Mouse (Mus musculus) liver, embryonic 14.5 days (tissue): ENCODE results near the gene Ndufb7. TPM values are rescaled to one million over a fixed set of nuclear protein-coding genes. Genes with fewer than 3 reads are reported as not detected.

ENCODE experiments used
- ATAC-seq: fragments of 200-750 bp; cut with Nextera tagmentation; 2 replicates; pipeline ENCODE4 v1.8.0; 2017; ENCODE audit warnings: moderate number of reproducible peaks, mild to moderate bottlenecking, moderate library complexity; ENCODE audit not compliant: insufficient read depth
- DNase-seq, 3 experiments: peaks; one replicate each; pipeline ENCODE4 v3.0.0-alpha.2; 2012 to 2013; ENCODE audit warnings: low read depth in 3 of 3, low spot score in 3 of 3
- H3K27ac ChIP-seq: fragments of 300-500 bp; sonication (generic); 2 replicates; pipeline ENCODE4 v1.5.1; 2014; ENCODE audit warnings: moderate library complexity, mild to moderate bottlenecking, control low read depth, inconsistent platforms
- H3K27me3 ChIP-seq: fragments of 300-500 bp; sonication (generic); 2 replicates; pipeline ENCODE4 v1.6.1; 2014; ENCODE audit warnings: mild to moderate bottlenecking, low read length, moderate library complexity; ENCODE audit not compliant: control insufficient read depth, insufficient read depth
- H3K36me3 ChIP-seq: fragments of 300-500 bp; sonication (generic); replicated peaks from 2 replicates; pipeline ENCODE4 v1.6.1; 2014; ENCODE audit warnings: low read depth; ENCODE audit not compliant: control insufficient read depth, insufficient read depth
- H3K4me1 ChIP-seq, 2 experiments: fragments of 200-500 bp in 1 of 2; fragments of 300-500 bp in 1 of 2; sonication (generic) in 1 of 2; replicated peaks; 2 replicates each; pipeline ENCODE4 v1.6.1; 2012 to 2014; ENCODE audit warnings: antibody characterized with exemption in 1 of 2, inconsistent platforms in 1 of 2, low read length in 1 of 2; ENCODE audit not compliant: control insufficient read depth in 2 of 2, insufficient read depth in 2 of 2
- H3K4me2 ChIP-seq: fragments of 300-500 bp; sonication (generic); 2 replicates; pipeline ENCODE4 v1.6.1; 2014; ENCODE audit warnings: low read depth, mild to moderate bottlenecking, control low read depth, moderate library complexity
- H3K4me3 ChIP-seq, 2 experiments: fragments of 200-500 bp in 1 of 2; fragments of 300-500 bp in 1 of 2; sonication (generic) in 1 of 2; 2 replicates each; pipeline ENCODE4 v1.5.1; 2012 to 2014; ENCODE audit warnings: low read depth in 2 of 2, low read length in 2 of 2, mild to moderate bottlenecking in 2 of 2, control low read depth in 1 of 2, inconsistent platforms in 1 of 2, moderate library complexity in 1 of 2; ENCODE audit not compliant: insufficient read depth in 1 of 2
- H3K9ac ChIP-seq: fragments of 300-500 bp; sonication (generic); replicated peaks from 2 replicates; pipeline ENCODE4 v1.6.1; 2014; ENCODE audit warnings: mild to moderate bottlenecking, control low read depth, moderate library complexity
- H3K9me3 ChIP-seq: fragments of 300-500 bp; sonication (generic); 2 replicates; pipeline ENCODE4 v1.6.1; 2016; ENCODE audit warnings: low read length, mixed read lengths; ENCODE audit not compliant: control insufficient read depth
- CTCF ChIP-seq: IDR thresholded peaks from 2 replicates; pipeline ENCODE4 v1.5.1; 2016; ENCODE audit warnings: antibody characterized with exemption, low read depth, control low read depth
- EP300 ChIP-seq: IDR thresholded peaks from 2 replicates; pipeline ENCODE4 v1.6.1; 2016; ENCODE audit warnings: antibody characterized with exemption, low read depth
- WGBS: fragments of 180-500 bp; shearing (Covaris S2); extraction: QIAGEN DNeasy Blood & Tissue Kit; methylation state at CpG from one replicate; pipeline ENCODE4 v1.1.7; 2014; ENCODE audit not compliant: insufficient replicate concordance; 5-methylcytosine and 5-hydroxymethylcytosine counted together
- polyA plus RNA-seq, 2 experiments: library from polyadenylated mRNA; depleted of rRNA in 1 of 2; stranded (reverse) in 1 of 2; unstranded in 1 of 2; fragments of >200 nt; fragmentation: Nextera tagmentation in 1 of 2; extraction: Ambion mirVana in 1 of 2; gene quantifications; 2 replicates each; pipeline versions ENCODE4 v1.2.1 to v1.2.3; 2012 to 2014

Ndufb7 gene
- polyA plus RNA-seq, 2 experiments, result 197 to 290 TPM

DNA sequence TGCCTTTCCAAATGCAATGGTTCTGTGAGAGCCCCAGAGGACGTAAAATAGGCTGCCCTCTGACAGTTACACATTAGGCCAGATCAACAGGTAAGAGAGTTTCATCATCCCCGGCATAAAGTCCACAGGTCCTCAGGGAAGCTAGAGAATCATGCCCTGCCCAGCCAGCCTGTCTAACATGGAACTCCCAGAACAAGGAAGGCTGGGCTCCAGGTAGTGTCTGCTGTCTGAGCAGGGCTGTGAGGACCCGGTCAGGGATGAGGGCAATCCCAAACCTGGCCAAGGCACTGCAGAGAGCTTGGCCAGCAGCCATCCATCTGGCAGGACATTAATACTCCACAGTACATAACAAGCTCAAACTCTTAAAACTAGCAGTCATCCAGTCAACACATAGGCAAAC is 18.9 kb downstream of the Ndufb7 start:
- Histone ChIP-seq H3K27ac (no peak overlapping the region), H3K4me3 (no peak overlapping the region), H3K4me2 (no peak overlapping the region), H3K9ac (no peak overlapping the region), H3K27me3 (no peaks in the 10 kb centered on the region), H3K4me1 (no peaks in the 10 kb centered on the region), H3K36me3 (peaks cover 2% of the 10 kb centered on the region), H3K9me3 (no peaks in the 10 kb centered on the region)
- TF ChIP-seq EP300 (no peak), CTCF (no peak)
- DNase-seq, result no peak
- 79% methylated on average over 3 of the region's 3 CpGs for WGBS
- ATAC-seq, result 0 out of 2 replicates have a peak, but pooled peaks have one; percentile 23

DNA sequence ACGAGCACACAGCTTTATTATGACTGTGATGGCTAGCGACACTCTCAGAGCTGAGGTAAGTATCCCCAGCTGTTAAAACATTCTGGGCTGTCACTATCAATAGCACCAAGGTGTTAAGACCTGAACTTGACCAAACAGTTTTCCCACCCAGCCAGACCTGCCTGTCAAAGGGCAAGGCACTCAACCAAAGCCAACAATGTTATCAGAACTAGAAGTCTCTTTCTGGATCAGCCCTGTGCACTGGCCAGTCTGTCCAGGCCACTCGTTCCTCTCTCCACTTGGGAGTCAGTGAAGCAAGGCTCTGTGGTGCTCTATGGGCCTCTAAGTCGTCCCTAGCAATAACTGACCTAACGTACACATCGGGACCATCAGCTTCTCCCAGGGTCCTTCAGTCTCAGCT is 21.2 kb downstream of the Ndufb7 start:
- Histone ChIP-seq H3K4me3 (no peak overlapping the region), H3K27me3 (no peaks in the 10 kb centered on the region), H3K36me3 (peaks cover 2% of the 10 kb centered on the region), H3K27ac (no peak overlapping the region), H3K4me1 (0 out of 4 replicates have a peak, but pooled peaks cover 2% of the 10 kb centered on the region in 2 experiments), H3K9ac (no peak overlapping the region), H3K4me2 (no peak overlapping the region), H3K9me3 (no peaks in the 10 kb centered on the region)
- TF ChIP-seq EP300 (no peak), CTCF (no peak)
- DNase-seq (no peak), ATAC-seq (no peak)
- WGBS, result 82% methylated on average over 6 of the region's 6 CpGs

DNA sequence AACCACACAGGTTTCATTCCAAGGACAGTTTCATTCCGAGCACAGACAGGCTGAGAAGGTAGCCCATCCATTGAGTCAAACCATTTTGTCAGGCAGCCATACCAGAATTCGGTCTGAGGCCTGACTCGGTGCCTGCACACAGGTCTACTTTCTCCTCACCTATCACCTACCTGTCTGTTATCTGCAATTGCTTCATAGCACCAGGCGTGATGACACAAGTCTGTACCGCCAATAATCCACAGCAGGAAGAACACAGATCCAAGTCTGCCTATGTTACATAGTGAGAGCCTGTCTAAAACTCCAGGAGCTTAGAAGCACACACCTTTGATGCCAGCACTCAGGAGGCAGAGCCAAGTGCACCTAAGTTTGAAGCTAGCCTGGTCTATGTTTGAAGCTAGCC is 22.4 kb downstream of the Ndufb7 start:
- Histone ChIP-seq H3K9me3 (no peaks in the 10 kb centered on the region), H3K27ac (no peak overlapping the region), H3K36me3 (peaks cover 2% of the 10 kb centered on the region), H3K4me3 (no peak overlapping the region), H3K27me3 (no peaks in the 10 kb centered on the region), H3K4me2 (no peak overlapping the region), H3K4me1 (peaks cover 5 to 7% of the 10 kb centered on the region in 2 experiments; a peak in 1 of 4 replicates), H3K9ac (no peak overlapping the region)
- DNase-seq, result no peak
- no peak for TF ChIP-seq CTCF
- TF ChIP-seq EP300, result no peak
- 77% methylated on average over 5 of the region's 5 CpGs for WGBS
- no peak for ATAC-seq

DNA sequence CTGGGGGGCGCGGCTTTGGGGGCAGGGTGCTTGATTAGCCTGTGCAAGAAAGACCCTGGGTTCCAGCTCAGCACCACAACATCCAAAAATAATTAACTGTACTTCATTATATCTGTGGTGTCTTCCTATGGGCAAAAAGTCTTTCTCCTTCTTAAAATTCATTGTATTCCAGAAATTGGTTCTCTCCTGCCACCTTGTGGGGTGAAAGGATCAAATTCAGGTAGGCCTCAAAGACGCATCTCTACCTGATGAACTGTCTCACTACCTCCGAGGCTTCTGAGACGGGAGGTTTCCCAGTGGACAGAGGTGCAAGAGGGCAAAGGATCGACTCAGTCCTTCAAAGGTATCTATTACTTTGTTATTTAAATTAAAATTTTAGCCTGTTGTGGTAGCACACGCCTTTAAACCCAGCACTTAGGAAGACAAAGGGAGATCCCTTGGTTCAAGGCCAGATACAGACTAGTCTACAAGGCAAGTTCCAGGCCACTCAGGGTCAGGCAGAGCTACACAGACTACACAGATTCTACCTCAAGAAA is 24.1 kb downstream of the Ndufb7 start:
- Histone ChIP-seq H3K4me1 (peaks cover 9 to 10% of the 10 kb centered on the region in 2 experiments; a peak in 3 of 4 replicates), H3K4me3 (no peak overlapping the region), H3K27ac (no peak overlapping the region), H3K4me2 (no peak overlapping the region), H3K27me3 (no peaks in the 10 kb centered on the region), H3K9me3 (no peaks in the 10 kb centered on the region), H3K36me3 (no peaks in the 10 kb centered on the region; the same call in 1 of the 2 replicates), H3K9ac (no peak overlapping the region)
- no peak for ATAC-seq
- WGBS, result 74% methylated on average over 7 of the region's 7 CpGs
- TF ChIP-seq EP300, result no peak
- TF ChIP-seq CTCF, result 0 out of 2 replicates have a peak, but pooled peaks have one; percentile 22
- DNase-seq, result no peak

DNA sequence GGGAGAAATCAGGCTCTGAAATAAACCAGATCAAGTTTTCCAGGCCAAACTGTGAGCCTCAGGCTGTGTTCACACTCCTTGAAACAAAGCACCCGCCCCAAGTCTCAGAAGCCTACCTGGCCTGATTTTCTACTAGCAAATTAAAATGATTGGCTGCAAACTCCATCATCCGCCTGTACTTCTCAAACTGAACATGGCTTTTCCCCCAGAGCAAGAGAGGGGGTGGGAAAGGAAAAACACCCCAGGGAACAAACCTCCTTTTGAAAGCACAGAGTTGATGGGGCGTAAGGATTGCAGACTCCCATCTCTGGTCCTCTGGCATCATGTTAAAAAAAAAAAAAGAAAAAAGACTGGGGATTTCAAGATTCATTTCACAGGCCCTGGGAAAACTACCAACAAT is 26.2 kb downstream of the Ndufb7 start:
- H3K9me3 ChIP-seq, result no peaks in the 10 kb centered on the region
- no peaks in the 10 kb centered on the region for H3K27me3 ChIP-seq
- WGBS, result 84% methylated on average over 3 of the region's 3 CpGs
- TF ChIP-seq CTCF (no peak), EP300 (no peak)
- ATAC-seq (no peak), DNase-seq (no peak)
- peak overlapping the region; percentile 85 for H3K9ac ChIP-seq
- H3K4me2 ChIP-seq, result peak overlapping the region; percentile 90
- peaks cover 9 to 10% of the 10 kb centered on the region in 2 experiments; a peak in 3 of 4 replicates for H3K4me1 ChIP-seq
- H3K36me3 ChIP-seq, result no peaks in the 10 kb centered on the region; the same call in 1 of the 2 replicates
- H3K27ac ChIP-seq, result no peak overlapping the region
- peak overlapping the region in 1 of 2 experiments; percentile 65; a peak in 2 of 4 replicates for H3K4me3 ChIP-seq
